In the genomic region with DNA sequence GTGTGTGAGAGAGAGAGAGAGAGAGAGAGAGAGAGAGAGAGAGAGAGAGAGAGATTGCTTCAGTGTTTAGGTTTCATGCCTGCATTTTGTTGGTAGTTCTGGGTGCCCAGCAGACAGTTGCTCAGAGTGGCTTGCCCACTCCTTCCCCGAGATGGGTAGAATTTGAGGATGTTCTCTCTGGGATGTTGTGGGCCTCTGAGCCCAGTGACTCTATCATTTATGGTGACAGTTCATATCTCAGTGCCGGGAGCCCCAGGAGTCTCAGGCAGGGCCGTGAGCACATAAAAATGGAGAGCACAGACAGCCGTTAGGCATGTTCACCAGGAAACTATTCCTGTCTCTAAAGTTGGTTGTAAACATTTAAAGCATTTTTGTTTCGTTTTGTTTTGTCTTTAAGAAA, we compare ENCODE assay signal across 14 mouse cellular contexts. TPM values are rescaled to one million over a fixed set of nuclear protein-coding genes. Genes with fewer than 3 reads are reported as not detected.
DNase-seq lines count a peak whose midpoint lies in the region; ATAC-seq and TF ChIP-seq lines count a peak whose summit lies in the region.
"Had no signal": no experiment of that assay in that cellular context is flagged by ENCODE, and none has a peak within 500 bp of the region (broad histone marks: within the 10 kb centered on the region; RNA-seq: fewer than 3 reads in every experiment).

No protein-coding gene starts in this region.

- TF ChIP-seq POLR2A in MEL (IDR thresholded peaks at IDR 0.05; ENCODE audit: control insufficient read depth in 1 of 2, insufficient read depth in 1 of 2, low read depth in 1 of 2, low read length in 2 of 2, poor library complexity in 1 of 2): no peak
- no peak for TF ChIP-seq POLR2A in small intestine, adult 2 months (IDR thresholded peaks at IDR 0.05; ENCODE audit: low read depth, low read length)

- no peaks in the 10 kb centered on the region for H3K36me3 ChIP-seq in limb, embryonic 13.5 days
- H3K36me3 ChIP-seq in limb, embryonic 10.5 days: no peaks in the 10 kb centered on the region
- peaks cover 0 to 9% of the 10 kb centered on the region in 2 experiments; a peak in 2 of 4 replicates for H3K36me3 ChIP-seq in MEL (ENCODE audit: control insufficient read depth in 1 of 2, insufficient read depth in 2 of 2, low read length in 2 of 2)
- no peaks in the 10 kb centered on the region for H3K36me3 ChIP-seq in intestine, postnatal 0 days (ENCODE audit: control insufficient read depth, insufficient read depth)
- H3K36me3 ChIP-seq in small intestine, adult 2 months (ENCODE audit: control insufficient read depth, insufficient read depth, low read length): peaks cover 9% of the 10 kb centered on the region
- H3K36me3 ChIP-seq: embryonic facial prominence, embryonic 15.5 days; hindbrain, embryonic 10.5 days; kidney, embryonic 15.5 days; midbrain, embryonic 10.5 days had no signal

- H3K27ac ChIP-seq in limb, embryonic 13.5 days: peak overlapping the region; percentile 22; the same call in 1 of the 2 replicates
- no peak overlapping the region for H3K27ac ChIP-seq in limb, embryonic 10.5 days
- H3K27ac ChIP-seq in MEL (ENCODE audit: control insufficient read depth, low read depth, low read length): peak overlapping the region; percentile 39
- H3K27ac ChIP-seq in intestine, postnatal 0 days (ENCODE audit: low read depth, low read length): peak overlapping the region; percentile 73
- H3K27ac ChIP-seq in small intestine, adult 2 months (ENCODE audit: insufficient read depth, low read depth, low read length): peak overlapping the region; percentile 96
- H3K27ac ChIP-seq: hindbrain, embryonic 10.5 days; kidney, embryonic 15.5 days had no signal

- H3K79me2 ChIP-seq in MEL (ENCODE audit: control insufficient read depth, insufficient read depth, low read length, poor library complexity): no peaks in the 10 kb centered on the region

- H3K4me1 ChIP-seq in limb, embryonic 13.5 days: peaks cover 18% of the 10 kb centered on the region
- H3K4me1 ChIP-seq in limb, embryonic 10.5 days: peaks cover 10% of the 10 kb centered on the region; the same call in 1 of the 2 replicates
- peaks cover 6 to 24% of the 10 kb centered on the region in 2 experiments; a peak in 3 of 4 replicates for H3K4me1 ChIP-seq in MEL (ENCODE audit: control insufficient read depth in 1 of 2, insufficient read depth in 2 of 2, low read length in 2 of 2)
- 0 out of 2 replicates have a peak, but pooled peaks cover 4% of the 10 kb centered on the region for H3K4me1 ChIP-seq in intestine, postnatal 0 days (replicated peaks; ENCODE audit: control insufficient read depth, insufficient read depth, low read length)
- H3K4me1 ChIP-seq in small intestine, adult 2 months (ENCODE audit: control insufficient read depth, insufficient read depth, insufficient read length, low read length): peaks cover 11% of the 10 kb centered on the region; the same call in 1 of the 2 replicates

- WGBS in limb, embryonic 13.5 days: 38% methylated on average over 5 of the region's 5 CpGs
- WGBS in limb, embryonic 10.5 days: 77% methylated on average over 5 of the region's 5 CpGs
- 19% methylated on average over 5 of the region's 5 CpGs for WGBS in intestine, postnatal 0 days
- 8% methylated on average over 5 of the region's 5 CpGs for WGBS in small intestine, adult 2 months

- H3K4me2 ChIP-seq in limb, embryonic 13.5 days (replicated peaks): no peak overlapping the region
- peak overlapping the region; percentile 49 for H3K4me2 ChIP-seq in intestine, postnatal 0 days (replicated peaks; ENCODE audit: low read depth)
- H3K4me2 ChIP-seq: embryonic facial prominence, embryonic 15.5 days; kidney, embryonic 15.5 days had no signal

- DNase-seq in limb, embryonic 10.5 days (ENCODE audit: low spot score): no peak
- peak; percentile 45 for DNase-seq in MEL (ENCODE audit: low read depth, low spot score)
- no peak for DNase-seq in adrenal gland, postnatal 36 days
- DNase-seq in left cerebral cortex, postnatal 25 days (ENCODE audit: low spot score in 2 of 2): no peak
- no peak for DNase-seq in T-cell, adult 2 months (ENCODE audit: low spot score)
- DNase-seq: cerebellum, postnatal 25 days had no signal

- no peak for TF ChIP-seq RAD21 in MEL (IDR thresholded peaks at IDR 0.05; ENCODE audit: low read depth, low read length)

- H3K4me3 ChIP-seq in limb, embryonic 13.5 days: no peak overlapping the region
- H3K4me3 ChIP-seq in limb, embryonic 10.5 days: no peak overlapping the region
- peak overlapping the region; percentile 46 to 60 for H3K4me3 ChIP-seq in MEL (ENCODE audit: control insufficient read depth in 1 of 2, insufficient read depth in 1 of 2, low read depth in 2 of 2, low read length in 2 of 2)
- peak overlapping the region; percentile 32 for H3K4me3 ChIP-seq in intestine, postnatal 0 days (ENCODE audit: low read depth, low read length)
- peak overlapping the region; percentile 63 for H3K4me3 ChIP-seq in small intestine, adult 2 months (ENCODE audit: low read depth, low read length)
- H3K4me3 ChIP-seq: embryonic facial prominence, embryonic 15.5 days; hindbrain, embryonic 10.5 days; kidney, embryonic 15.5 days; midbrain, embryonic 10.5 days had no signal

- no peak for TF ChIP-seq CTCF in MEL (IDR thresholded peaks at IDR 0.05 in 2 of 3, conservative IDR thresholded peaks at IDR 0.05 in 1 of 3; ENCODE audit: control insufficient read depth in 1 of 3, insufficient read depth in 1 of 3, low read depth in 2 of 3, low read length in 3 of 3, poor library complexity in 1 of 3, severe bottlenecking in 1 of 3)
- TF ChIP-seq CTCF in intestine, postnatal 0 days (IDR thresholded peaks at IDR 0.05; ENCODE audit: low read depth): no peak
- TF ChIP-seq CTCF in small intestine, adult 2 months (IDR thresholded peaks at IDR 0.05; ENCODE audit: extremely low read depth, insufficient read length, insufficient replicate concordance, low read depth, low read length): no peak

- no peak for ATAC-seq in limb, embryonic 13.5 days (ENCODE audit: low FRiP score, low read depth)
- no peak for ATAC-seq in intestine, postnatal 0 days

- no peak overlapping the region for H3K9ac ChIP-seq in limb, embryonic 13.5 days
- peak overlapping the region; percentile 53 for H3K9ac ChIP-seq in MEL (ENCODE audit: control insufficient read depth, low read depth, low read length, poor library complexity, severe bottlenecking)
- no peak overlapping the region for H3K9ac ChIP-seq in intestine, postnatal 0 days (ENCODE audit: low read depth, low read length)
- H3K9ac ChIP-seq: embryonic facial prominence, embryonic 15.5 days; kidney, embryonic 15.5 days had no signal

- TF ChIP-seq EP300 in MEL (IDR thresholded peaks at IDR 0.05; ENCODE audit: low read depth in 1 of 2, low read length in 2 of 2): no peak

- intact Hi-C loops in left cerebral cortex, postnatal 25 days (cut with DNase I): no loop called here

- H3K9me3 ChIP-seq in limb, embryonic 13.5 days: no peaks in the 10 kb centered on the region
- H3K9me3 ChIP-seq in limb, embryonic 10.5 days (replicated peaks): no peaks in the 10 kb centered on the region
- no peaks in the 10 kb centered on the region for H3K9me3 ChIP-seq in MEL (replicated peaks; ENCODE audit: insufficient read depth, low read length)
- H3K9me3 ChIP-seq in intestine, postnatal 0 days (ENCODE audit: control insufficient read depth): no peaks in the 10 kb centered on the region
- H3K9me3 ChIP-seq: embryonic facial prominence, embryonic 15.5 days; hindbrain, embryonic 10.5 days; kidney, embryonic 15.5 days; midbrain, embryonic 10.5 days had no signal

- no peaks in the 10 kb centered on the region for H3K27me3 ChIP-seq in limb, embryonic 13.5 days
- no peaks in the 10 kb centered on the region for H3K27me3 ChIP-seq in limb, embryonic 10.5 days (ENCODE audit: low read depth, poor library complexity, severe bottlenecking)
- no peaks in the 10 kb centered on the region for H3K27me3 ChIP-seq in MEL (ENCODE audit: control insufficient read depth in 1 of 2, insufficient read depth in 2 of 2, low read length in 2 of 2)
- no peaks in the 10 kb centered on the region for H3K27me3 ChIP-seq in intestine, postnatal 0 days (replicated peaks; ENCODE audit: control insufficient read depth, insufficient read depth, low read length)
- H3K27me3 ChIP-seq in small intestine, adult 2 months (ENCODE audit: control insufficient read depth, insufficient read depth, low read length): no peaks in the 10 kb centered on the region
- H3K27me3 ChIP-seq: embryonic facial prominence, embryonic 15.5 days; kidney, embryonic 15.5 days had no signal

TF ChIP-seq in MEL, 35 proteins besides CTCF, POLR2A, EP300 and RAD21:
- TF ChIP-seq BHLHE40 (IDR thresholded peaks at IDR 0.05; ENCODE audit: borderline replicate concordance, low read depth, low read length) (no peak), UBTF (IDR thresholded peaks at IDR 0.05; ENCODE audit: borderline replicate concordance, insufficient read depth, low read depth, low read length) (no peak), POLR2AphosphoS5 (IDR thresholded peaks at IDR 0.05; ENCODE audit: borderline replicate concordance, low read depth, low read length) (no peak), ZMIZ1 (IDR thresholded peaks at IDR 0.05; ENCODE audit: low read depth, low read length) (no peak), TAL1 (IDR thresholded peaks at IDR 0.05; ENCODE audit: low read length) (no peak), JUND (IDR thresholded peaks at IDR 0.05; ENCODE audit: low read depth, low read length) (no peak), RCOR1 (IDR thresholded peaks at IDR 0.05; ENCODE audit: low read depth, low read length) (no peak), ETS1 (IDR thresholded peaks at IDR 0.05; ENCODE audit: low read depth, low read length) (no peak), MXI1 (IDR thresholded peaks at IDR 0.05; ENCODE audit: low read depth, low read length) (no peak), MEF2A (IDR thresholded peaks at IDR 0.05; ENCODE audit: extremely low read depth, insufficient replicate concordance, low read depth, low read length, poor library complexity, severe bottlenecking) (no peak), SIN3A (IDR thresholded peaks at IDR 0.05; ENCODE audit: low read length) (no peak), ZKSCAN1 (IDR thresholded peaks at IDR 0.05; ENCODE audit: low read depth, low read length) (no peak), NELFE (IDR thresholded peaks at IDR 0.05; ENCODE audit: low read depth, low read length) (no peak)

RNA-seq across cellular contexts. Expression of a gene that starts 1.2 kb away (rescaled TPM):
- polyA plus RNA-seq in limb, embryonic 13.5 days (2015; fragmentation: Nextera tagmentation; extraction: Ambion mirVana): 1.9 TPM in 2 replicates
- polyA plus RNA-seq in limb, embryonic 10.5 days (2016; fragmentation: Nextera tagmentation; extraction: Ambion mirVana): 0.35 and 0.43 TPM in 2 replicates
- total RNA-seq in MEL (2012; rRNA removed): 0.69 and 1.0 TPM in 2 replicates
- polyA plus RNA-seq in MEL (2012; ENCODE audit: insufficient read depth in 1 of 2, insufficient read length in 2 of 2, low read depth in 1 of 2, low replicate concordance in 2 of 2, missing spikeins in 1 of 2): 1 to 10 TPM in 1 of 2 experiments, not detected in 1; 3.1 TPM
- 128 and 153 TPM in 2 replicates for polyA plus RNA-seq in intestine, postnatal 0 days (2015; fragmentation: Nextera tagmentation; extraction: Ambion mirVana)
- polyA plus RNA-seq in small intestine, adult 2 months (2012; rRNA removed): 12.4 and 19.1 TPM in 2 replicates
- total RNA-seq in adrenal gland, postnatal 36 days (2021): 100 to 1,000 TPM; 162 to 243 TPM
- not detected for total RNA-seq in left cerebral cortex, postnatal 25 days (2021)
- total RNA-seq: layer of hippocampus, postnatal 25 days had no signal
- polyA plus RNA-seq: hindbrain, embryonic 10.5 days had no signal

Comparison
In these comparisons a context has a peak if more than half of its experiments do, and no peak if none do; other contexts are left out.
1. H3K4me3 ChIP-seq: peak in MEL (2 of 2), intestine, postnatal 0 days (single experiment) and small intestine, adult 2 months (single experiment); none in limb, embryonic 13.5 days (single experiment) and limb, embryonic 10.5 days (single experiment).